Mouse (Mus musculus) heart, embryonic 10.5 days (tissue): ENCODE results near the gene Sptb. TPM values are rescaled to one million over a fixed set of nuclear protein-coding genes. Genes with fewer than 3 reads are reported as not detected.

Experiments used
- DNase-seq: peaks from one replicate; pipeline ENCODE4 v3.0.0-alpha.2; 2017; ENCODE audit warnings: low spot score
- H3K27ac ChIP-seq: fragments of 300-500 bp; sonication (generic); 2 replicates; pipeline ENCODE4 v1.5.1; 2016; ENCODE audit warnings: mild to moderate bottlenecking
- H3K27me3 ChIP-seq: fragments of 300-500 bp; sonication (generic); 2 replicates; pipeline ENCODE4 v1.6.1; 2016; ENCODE audit warnings: mild to moderate bottlenecking; ENCODE audit not compliant: poor library complexity, insufficient read depth, severe bottlenecking
- H3K36me3 ChIP-seq: fragments of 300-500 bp; sonication (generic); 2 replicates; pipeline ENCODE4 v1.6.1; 2016; ENCODE audit warnings: mild to moderate bottlenecking, moderate library complexity
- H3K4me1 ChIP-seq: fragments of 300-500 bp; sonication (generic); 2 replicates; pipeline ENCODE4 v1.6.1; 2016; ENCODE audit warnings: mild to moderate bottlenecking
- H3K4me3 ChIP-seq: fragments of 300-500 bp; sonication (generic); 2 replicates; pipeline ENCODE4 v1.5.1; 2016; ENCODE audit warnings: mild to moderate bottlenecking, moderate library complexity
- H3K9me3 ChIP-seq: fragments of 300-500 bp; sonication (generic); 2 replicates; pipeline ENCODE4 v1.6.1; 2016; ENCODE audit warnings: mild to moderate bottlenecking, moderate library complexity
- WGBS: fragments of 180-500 bp; shearing (Covaris S2); methylation state at CpG from one replicate; pipeline ENCODE4 v1.1.7; 2016; 5-methylcytosine and 5-hydroxymethylcytosine counted together
- polyA plus RNA-seq: library from polyadenylated mRNA; unstranded; fragments of >200 nt; fragmentation: Nextera tagmentation; extraction: Ambion mirVana; gene quantifications from 2 replicates; pipeline ENCODE4 v1.2.1, GENCODE M21; 2016

The Sptb gene
- polyA plus RNA-seq, 1 experiment from 2014 or later = 11.5 TPM

- Histone ChIP-seq H3K4me3 (no peak overlapping the region), H3K27ac (no peak overlapping the region), H3K4me1 (peaks cover 34% of the 10 kb centered on the region), H3K9me3 (no peaks in the 10 kb centered on the region), H3K27me3 (no peaks in the 10 kb centered on the region; the same call in 1 of the 2 replicates), H3K36me3 (peaks cover 3% of the 10 kb centered on the region; the same call in 1 of the 2 replicates)
- no peak for DNase-seq
- WGBS = 78% methylated on average over 10 of the region's 10 CpGs
Measured at GRCm38 (mm10) chr12:76540701-76541221, 169.6 kb downstream of the Sptb start.

- H3K27me3 ChIP-seq = no peaks in the 10 kb centered on the region
- H3K4me3 ChIP-seq = no peak overlapping the region
- no peak for DNase-seq
- H3K9me3 ChIP-seq = no peaks in the 10 kb centered on the region
- peaks cover 3% of the 10 kb centered on the region; the same call in 1 of the 2 replicates for H3K36me3 ChIP-seq
- WGBS = 84% methylated on average over 3 of the region's 3 CpGs
- no peak overlapping the region for H3K27ac ChIP-seq
- H3K4me1 ChIP-seq = peaks cover 34% of the 10 kb centered on the region
Measured at GRCm38 (mm10) chr12:76540169-76540568, 170.2 kb downstream of the Sptb start.

GRCm38 (mm10) chr12:76537434-76537833 is 172.9 kb downstream of the Sptb start:
- 78% methylated on average over 8 of the region's 8 CpGs for whole genome bisulfite sequencing
- no peak for DNase-seq
- Histone ChIP-seq H3K27me3 (peaks cover 11% of the 10 kb centered on the region; the same call in 1 of the 2 replicates), H3K27ac (no peak overlapping the region), H3K4me1 (peaks cover 60% of the 10 kb centered on the region), H3K36me3 (peaks cover 3% of the 10 kb centered on the region; the same call in 1 of the 2 replicates), H3K4me3 (no peak overlapping the region), H3K9me3 (no peaks in the 10 kb centered on the region)

GRCm38 (mm10) chr12:76536591-76537153 is 173.7 kb downstream of the Sptb start:
- Histone ChIP-seq H3K27me3 (peaks cover 17% of the 10 kb centered on the region; the same call in 1 of the 2 replicates), H3K4me3 (no peak overlapping the region), H3K9me3 (no peaks in the 10 kb centered on the region), H3K4me1 (peaks cover 63% of the 10 kb centered on the region), H3K36me3 (peaks cover 3% of the 10 kb centered on the region; the same call in 1 of the 2 replicates), H3K27ac (peak overlapping the region; percentile 56)
- DNase-seq = no peak
- WGBS = 49% methylated on average over 8 of the region's 8 CpGs

- peaks cover 3% of the 10 kb centered on the region; the same call in 1 of the 2 replicates for H3K36me3 ChIP-seq
- H3K27ac ChIP-seq = peak overlapping the region; percentile 73; the same call in 1 of the 2 replicates
- peak overlapping the region; percentile 80; the same call in 1 of the 2 replicates for H3K4me3 ChIP-seq
- peaks cover 63% of the 10 kb centered on the region for H3K4me1 ChIP-seq
- WGBS = 29% methylated on average over 9 of the region's 9 CpGs
- no peaks in the 10 kb centered on the region for H3K9me3 ChIP-seq
- DNase-seq = no peak
- peaks cover 29% of the 10 kb centered on the region for H3K27me3 ChIP-seq
Measured at GRCm38 (mm10) chr12:76535471-76535900, 174.9 kb downstream of the Sptb start.

- Histone ChIP-seq H3K4me1 (peaks cover 63% of the 10 kb centered on the region), H3K4me3 (peak overlapping the region; percentile 80), H3K27me3 (peaks cover 36% of the 10 kb centered on the region), H3K9me3 (no peaks in the 10 kb centered on the region), H3K27ac (peak overlapping the region; percentile 92), H3K36me3 (peaks cover 3% of the 10 kb centered on the region; the same call in 1 of the 2 replicates)
- WGBS = 6% methylated on average over 9 of the region's 9 CpGs
- no peak for DNase-seq
Measured at GRCm38 (mm10) chr12:76534641-76535283, 175.6 kb downstream of the Sptb start.

GRCm38 (mm10) chr12:76534233-76534632 is 176.1 kb downstream of the Sptb start:
- H3K9me3 ChIP-seq = no peaks in the 10 kb centered on the region
- 1% methylated on average over 11 of the region's 11 CpGs for WGBS
- H3K4me1 ChIP-seq = peaks cover 63% of the 10 kb centered on the region
- peak overlapping the region; percentile 80 for H3K4me3 ChIP-seq
- no peak for DNase-seq
- peak overlapping the region; percentile 92 for H3K27ac ChIP-seq
- no peaks in the 10 kb centered on the region for H3K36me3 ChIP-seq
- peaks cover 40% of the 10 kb centered on the region for H3K27me3 ChIP-seq

GRCm38 (mm10) chr12:76533377-76534222 is 176.7 kb downstream of the Sptb start:
- Histone ChIP-seq H3K4me1 (peaks cover 63% of the 10 kb centered on the region), H3K4me3 (peak overlapping the region; percentile 80), H3K27me3 (peaks cover 46% of the 10 kb centered on the region), H3K27ac (peak overlapping the region; percentile 92), H3K9me3 (no peaks in the 10 kb centered on the region), H3K36me3 (no peaks in the 10 kb centered on the region)
- WGBS = under 1% methylated on average over 73 of the region's 74 CpGs
- peak; percentile 87 for DNase-seq

- Histone ChIP-seq H3K4me3 (peak overlapping the region; percentile 80), H3K27ac (peak overlapping the region; percentile 92), H3K9me3 (no peaks in the 10 kb centered on the region), H3K4me1 (peaks cover 58% of the 10 kb centered on the region), H3K36me3 (no peaks in the 10 kb centered on the region), H3K27me3 (peaks cover 51% of the 10 kb centered on the region)
- DNase-seq = no peak
- under 1% methylated on average over 31 of the region's 31 CpGs for WGBS
Measured at GRCm38 (mm10) chr12:76532926-76533376, 177.4 kb downstream of the Sptb start.

GRCm38 (mm10) chr12:76531986-76532925 is 178.1 kb downstream of the Sptb start:
- Histone ChIP-seq H3K4me1 (peaks cover 58% of the 10 kb centered on the region), H3K36me3 (no peaks in the 10 kb centered on the region), H3K27me3 (peaks cover 51% of the 10 kb centered on the region), H3K27ac (peak overlapping the region; percentile 92), H3K4me3 (peak overlapping the region; percentile 80), H3K9me3 (no peaks in the 10 kb centered on the region)
- no peak for DNase-seq
- 1% methylated on average over 19 of the region's 19 CpGs for WGBS

GRCm38 (mm10) chr12:76530580-76531139 is 179.7 kb downstream of the Sptb start, which contains the start of gene Plekhg3:
Plekhg3 (plus strand) TSS chr12:76530891.
- H3K36me3 ChIP-seq = no peaks in the 10 kb centered on the region
- peaks cover 42% of the 10 kb centered on the region for H3K4me1 ChIP-seq
- no peak within 1 kb of the TSS for H3K27ac ChIP-seq
- 38% methylated on average over 6 of the region's 6 CpGs for WGBS
- H3K9me3 ChIP-seq = no peaks in the 10 kb centered on the region
- no peak within 1 kb of the TSS; the same call in 1 of the 2 replicates for H3K4me3 ChIP-seq
- H3K27me3 ChIP-seq = peaks cover 57% of the 10 kb centered on the region
- DNase-seq = no peak
